Mouse (Mus musculus) midbrain, postnatal 0 days (tissue): ENCODE measurements at regions not wholly inside any gene's neighbourhood (a gene's known extent, or its start where the extent isn't known, plus 50 kb on each side); places are given as distances from the start of the nearest gene placed in this dataset.

Experiments
- ATAC-seq: fragments of 200-750 bp; cut with Nextera tagmentation; 2 replicates; pipeline ENCODE4 v1.8.0; 2017; ENCODE audit warnings: moderate number of reproducible peaks, mild to moderate bottlenecking, moderate TSS enrichment, moderate library complexity; ENCODE audit not compliant: low FRiP score
- DNase-seq: peaks from one replicate; pipeline ENCODE4 v3.0.0-alpha.2; 2015; ENCODE audit warnings: low spot score
- H3K27ac ChIP-seq: fragments of 300-500 bp; sonication (generic); 2 replicates; pipeline ENCODE4 v1.5.1; 2014; ENCODE audit warnings: low read depth, mild to moderate bottlenecking, low read length, mixed read lengths
- H3K27me3 ChIP-seq: fragments of 300-500 bp; sonication (generic); 2 replicates; pipeline ENCODE4 v1.6.1; 2014; ENCODE audit warnings: low read length, control low read depth, mixed read lengths; ENCODE audit not compliant: insufficient read depth
- H3K36me3 ChIP-seq: fragments of 300-500 bp; sonication (generic); 2 replicates; pipeline ENCODE4 v1.6.1; 2014; ENCODE audit warnings: low read length, control low read depth, mixed read lengths; ENCODE audit not compliant: insufficient read depth
- H3K4me1 ChIP-seq: fragments of 300-500 bp; sonication (generic); 2 replicates; pipeline ENCODE4 v1.6.1; 2014; ENCODE audit warnings: mild to moderate bottlenecking, control low read depth, antibody characterized with exemption, low read length, mixed read lengths; ENCODE audit not compliant: insufficient read depth
- H3K4me2 ChIP-seq: fragments of 300-500 bp; sonication (generic); 2 replicates; pipeline ENCODE4 v1.6.1; 2014; ENCODE audit warnings: low read depth, mild to moderate bottlenecking, low read length, mixed read lengths; ENCODE audit not compliant: poor library complexity, severe bottlenecking
- H3K4me3 ChIP-seq: fragments of 300-500 bp; sonication (generic); 2 replicates; pipeline ENCODE4 v1.5.1; 2014; ENCODE audit warnings: low read depth, mild to moderate bottlenecking, low read length, moderate library complexity
- H3K9ac ChIP-seq: fragments of 300-500 bp; sonication (generic); replicated peaks from 2 replicates; pipeline ENCODE4 v1.6.1; 2014; ENCODE audit warnings: mild to moderate bottlenecking, low read length, moderate library complexity, mixed read lengths; ENCODE audit not compliant: poor library complexity, severe bottlenecking
- H3K9me3 ChIP-seq: fragments of 300-500 bp; sonication (generic); 2 replicates; pipeline ENCODE4 v1.6.1; 2016; ENCODE audit warnings: low read length, control low read depth
- CTCF ChIP-seq: IDR thresholded peaks from 2 replicates; pipeline ENCODE4 v1.5.1; 2016; ENCODE audit warnings: antibody characterized with exemption, mild to moderate bottlenecking
- WGBS: fragments of 180-500 bp; shearing (Covaris S2); extraction: QIAGEN DNeasy Blood & Tissue Kit; methylation state at CpG from one replicate; pipeline ENCODE4 v1.1.7; 2014; 5-methylcytosine and 5-hydroxymethylcytosine counted together

- H3K27me3 ChIP-seq = no peaks in the 10 kb centered on the region
Observed at GRCm38 (mm10) chr11:56827499-56827898, 183.7 kb upstream of the Gria1 start.

GRCm38 (mm10) chr11:56862649-56863048 is 148.5 kb upstream of the Gria1 start:
- 70% methylated on average over 4 of the region's 4 CpGs for WGBS
- TF ChIP-seq CTCF = no peak

More at GRCm38 (mm10) chr11:56827499-56827898, 183.7 kb upstream of the Gria1 start:
- Histone ChIP-seq H3K27ac (no peak overlapping the region), H3K4me2 (no peak overlapping the region), H3K4me3 (no peak overlapping the region), H3K9me3 (no peaks in the 10 kb centered on the region), H3K4me1 (no peaks in the 10 kb centered on the region), H3K9ac (no peak overlapping the region), H3K36me3 (no peaks in the 10 kb centered on the region)
- DNase-seq (peak; percentile 72), ATAC-seq (no peak)
- no peak for TF ChIP-seq CTCF
- 56% methylated on average over 5 of the region's 5 CpGs for WGBS

GRCm38 (mm10) chr11:56871640-56872039 is 139.5 kb upstream of the Gria1 start:
- Histone ChIP-seq H3K9me3 (no peaks in the 10 kb centered on the region), H3K36me3 (no peaks in the 10 kb centered on the region), H3K9ac (no peak overlapping the region), H3K4me1 (no peaks in the 10 kb centered on the region), H3K27me3 (no peaks in the 10 kb centered on the region), H3K4me2 (no peak overlapping the region), H3K4me3 (no peak overlapping the region), H3K27ac (no peak overlapping the region)
- WGBS = 32% methylated on average over 3 of the region's 3 CpGs
- no peak for TF ChIP-seq CTCF
- ATAC-seq (no peak), DNase-seq (no peak)

More at GRCm38 (mm10) chr11:56862649-56863048, 148.5 kb upstream of the Gria1 start:
- Histone ChIP-seq H3K9me3 (no peaks in the 10 kb centered on the region), H3K4me3 (no peak overlapping the region), H3K27ac (no peak overlapping the region), H3K27me3 (no peaks in the 10 kb centered on the region), H3K36me3 (no peaks in the 10 kb centered on the region), H3K4me1 (no peaks in the 10 kb centered on the region), H3K4me2 (no peak overlapping the region), H3K9ac (no peak overlapping the region)
- ATAC-seq (no peak), DNase-seq (peak; percentile 55)

DNA sequence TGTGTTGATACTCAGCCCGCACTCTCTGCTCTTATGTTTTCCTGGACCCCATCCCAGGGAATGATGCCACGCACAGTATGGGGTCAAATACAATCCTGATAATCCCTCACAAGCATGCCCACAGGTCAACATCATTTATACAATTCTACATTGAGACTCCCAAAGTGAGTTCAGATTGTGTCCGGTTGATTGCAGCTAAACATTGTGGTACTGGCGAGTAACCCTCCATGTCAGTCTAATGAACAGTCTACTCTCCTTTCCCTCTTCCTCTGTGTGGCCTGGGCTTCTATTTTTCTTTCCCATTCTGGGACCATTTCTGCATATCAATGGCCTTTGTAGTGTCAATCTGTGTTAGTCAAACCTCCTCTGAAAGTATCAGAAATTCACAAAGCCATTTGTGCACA is 112.6 kb upstream of the Gria1 start:
- H3K27ac ChIP-seq = no peak overlapping the region
- H3K27me3 ChIP-seq = no peaks in the 10 kb centered on the region
- H3K4me3 ChIP-seq = no peak overlapping the region
- H3K4me1 ChIP-seq = no peaks in the 10 kb centered on the region
- WGBS = 19% methylated on average over 4 of the region's 4 CpGs
- H3K4me2 ChIP-seq = no peak overlapping the region
- no peak for ATAC-seq
- peak; percentile 50 for DNase-seq
- no peak for TF ChIP-seq CTCF
- no peaks in the 10 kb centered on the region for H3K36me3 ChIP-seq
- H3K9me3 ChIP-seq = no peaks in the 10 kb centered on the region
- no peak overlapping the region for H3K9ac ChIP-seq

GRCm38 (mm10) chr11:56901201-56901600 is 110.0 kb upstream of the Gria1 start:
- ATAC-seq (no peak), DNase-seq (no peak)
- no peaks in the 10 kb centered on the region for H3K4me1 ChIP-seq
- no peak overlapping the region for H3K9ac ChIP-seq
- H3K4me2 ChIP-seq = no peak overlapping the region
- H3K27ac ChIP-seq = no peak overlapping the region
- H3K27me3 ChIP-seq = no peaks in the 10 kb centered on the region
- no peaks in the 10 kb centered on the region for H3K36me3 ChIP-seq
- WGBS = 87% methylated on average over 3 of the region's 3 CpGs
- TF ChIP-seq CTCF = no peak
- H3K9me3 ChIP-seq = no peaks in the 10 kb centered on the region
- H3K4me3 ChIP-seq = no peak overlapping the region

GRCm38 (mm10) chr11:56925368-56925896 is 85.8 kb upstream of the Gria1 start:
- ATAC-seq (peak; percentile 44), DNase-seq (peak; percentile 59)
- Histone ChIP-seq H3K4me3 (no peak overlapping the region), H3K36me3 (no peaks in the 10 kb centered on the region), H3K9me3 (no peaks in the 10 kb centered on the region), H3K9ac (no peak overlapping the region), H3K4me1 (no peaks in the 10 kb centered on the region), H3K27ac (no peak overlapping the region), H3K27me3 (no peaks in the 10 kb centered on the region), H3K4me2 (no peak overlapping the region)
- TF ChIP-seq CTCF = no peak
- WGBS = 80% methylated on average over 7 of the region's 7 CpGs
